ENCODE assay signal across 16 mouse cellular contexts in genomic region chr8:83590488-83591023, GRCm38 (mm10). TPM values are rescaled to one million over a fixed set of nuclear protein-coding genes. Genes with fewer than 3 reads are reported as not detected.
DNase-seq lines count a peak whose midpoint lies in the region; ATAC-seq and TF ChIP-seq lines count a peak whose summit lies in the region.
"Had no signal": no experiment of that assay in that cellular context is flagged by ENCODE, and none has a peak within 500 bp of the region (broad histone marks: within the 10 kb centered on the region; RNA-seq: fewer than 3 reads in every experiment).

No protein-coding gene starts in this region.

- intact Hi-C loops in gastrocnemius, postnatal 14 days (cut with DNase I; ENCODE audit: low total_unique reads) = no loop called here

- H3K4me2 ChIP-seq in heart, postnatal 0 days (ENCODE audit: low read depth, low read length) = no peak overlapping the region
- no peak overlapping the region for H3K4me2 ChIP-seq in lung, embryonic 14.5 days
- H3K4me2 ChIP-seq: embryonic facial prominence, embryonic 15.5 days; lung, embryonic 15.5 days had no signal

- no peak for ATAC-seq in heart, postnatal 0 days (ENCODE audit: insufficient read depth, low read depth)
- ATAC-seq in lung, embryonic 14.5 days (ENCODE audit: insufficient read depth) = no peak
- ATAC-seq: activated CD4-positive, CD25-positive, alpha-beta regulatory T cell, adult 4 months had no signal

- H3K4me3 ChIP-seq in heart, postnatal 0 days (ENCODE audit: low read depth, low read length) = no peak overlapping the region
- H3K4me3 ChIP-seq in lung, embryonic 14.5 days (ENCODE audit: low read depth, low read length) = no peak overlapping the region
- H3K4me3 ChIP-seq: embryonic facial prominence, embryonic 15.5 days; lung, embryonic 15.5 days had no signal

- 78% methylated on average over 7 of the region's 7 CpGs for WGBS in heart, postnatal 0 days
- WGBS in lung, embryonic 14.5 days = 74% methylated on average over 7 of the region's 7 CpGs

- H3K9ac ChIP-seq in heart, postnatal 0 days (replicated peaks; ENCODE audit: low read depth, low read length) = 0 out of 2 replicates have a peak overlapping the region, but pooled peaks have one; percentile 7
- no peak overlapping the region for H3K9ac ChIP-seq in lung, embryonic 14.5 days
- H3K9ac ChIP-seq: embryonic facial prominence, embryonic 15.5 days; lung, embryonic 15.5 days had no signal

- no peak; the same call in 1 of the 2 replicates for TF ChIP-seq CTCF in heart, postnatal 0 days (IDR thresholded peaks at IDR 0.05; ENCODE audit: low read depth)
- TF ChIP-seq CTCF in lung, embryonic 14.5 days (IDR thresholded peaks at IDR 0.05; ENCODE audit: low read depth) = peak; percentile 26; the same call in 1 of the 2 replicates

- no peaks in the 10 kb centered on the region for H3K27me3 ChIP-seq in heart, postnatal 0 days (ENCODE audit: control insufficient read depth, insufficient read depth, low read length)
- no peaks in the 10 kb centered on the region for H3K27me3 ChIP-seq in lung, embryonic 14.5 days (ENCODE audit: insufficient read depth, low read length)
- H3K27me3 ChIP-seq: embryonic facial prominence, embryonic 15.5 days; lung, embryonic 15.5 days had no signal

- no peak overlapping the region for H3K27ac ChIP-seq in heart, postnatal 0 days (ENCODE audit: low read depth)
- no peak overlapping the region for H3K27ac ChIP-seq in lung, embryonic 14.5 days (ENCODE audit: low read depth)
- H3K27ac ChIP-seq: embryonic facial prominence, embryonic 15.5 days; lung, embryonic 15.5 days had no signal

- TF ChIP-seq EP300 in heart, postnatal 0 days (IDR thresholded peaks at IDR 0.05; ENCODE audit: low read depth) = no peak

- H3K9me3 ChIP-seq in heart, postnatal 0 days (replicated peaks; ENCODE audit: control insufficient read depth, low read length) = no peaks in the 10 kb centered on the region
- H3K9me3 ChIP-seq in lung, embryonic 14.5 days (ENCODE audit: low read depth, low read length) = no peaks in the 10 kb centered on the region
- H3K9me3 ChIP-seq: embryonic facial prominence, embryonic 15.5 days; lung, embryonic 15.5 days had no signal

- no peak for DNase-seq in heart, postnatal 0 days (ENCODE audit: low spot score)
- DNase-seq in heart, adult 11 months = no peak
- no peak for DNase-seq in lung, embryonic 14.5 days
- no peak for DNase-seq in lung, postnatal 14 days
- DNase-seq in ZHBTc4 (ENCODE audit: low read depth, low spot score) = peak; percentile 59
- DNase-seq in naive thymus-derived CD4-positive, alpha-beta T cell, adult 2 months (ENCODE audit: low read depth) = peak; percentile 48
- no peak for DNase-seq in gastrocnemius, postnatal 14 days
- no peak for DNase-seq in embryo, embryonic 10 days (ENCODE audit: low spot score)
- DNase-seq: heart, postnatal 4 days; spleen, adult 18-20 months had no signal

- H3K4me1 ChIP-seq in heart, postnatal 0 days (ENCODE audit: control insufficient read depth, insufficient read depth) = peaks cover 7% of the 10 kb centered on the region; the same call in 1 of the 2 replicates
- no peaks in the 10 kb centered on the region; the same call in 1 of the 2 replicates for H3K4me1 ChIP-seq in lung, embryonic 14.5 days (ENCODE audit: insufficient read depth)

- H3K36me3 ChIP-seq in heart, postnatal 0 days (replicated peaks; ENCODE audit: control insufficient read depth, insufficient read depth, low read length) = peaks cover 10% of the 10 kb centered on the region; the same call in 1 of the 2 replicates
- H3K36me3 ChIP-seq in lung, embryonic 14.5 days (ENCODE audit: insufficient read depth) = peaks cover 19% of the 10 kb centered on the region
- H3K36me3 ChIP-seq: lung, embryonic 15.5 days had no signal

RNA-seq across cellular contexts. Expression of gene Tecr, which starts 17.2 kb away (rescaled TPM):
- 253 and 327 TPM in 2 replicates for total RNA-seq in heart, postnatal 0 days (2014; rRNA removed; ENCODE audit: low replicate concordance)
- polyA plus RNA-seq in heart, postnatal 0 days (2015; fragmentation: Nextera tagmentation; extraction: Ambion mirVana) = 380 and 391 TPM in 2 replicates
- polyA plus RNA-seq in lung, embryonic 14.5 days (2014; fragmentation: Nextera tagmentation; extraction: Ambion mirVana) = 531 and 570 TPM in 2 replicates
- 100 to 1,000 TPM; 474 to 504 TPM for total RNA-seq in gastrocnemius, postnatal 14 days (2021)

RNA-seq across cellular contexts. Expression of gene Dnajb1, which starts 17.4 kb away (rescaled TPM):
- total RNA-seq in heart, postnatal 0 days (2014; rRNA removed; ENCODE audit: low replicate concordance) = 17.6 and 21.3 TPM in 2 replicates
- polyA plus RNA-seq in heart, postnatal 0 days (2015; fragmentation: Nextera tagmentation; extraction: Ambion mirVana) = 23.3 and 26.7 TPM in 2 replicates
- 54.9 and 61.3 TPM in 2 replicates for polyA plus RNA-seq in lung, embryonic 14.5 days (2014; fragmentation: Nextera tagmentation; extraction: Ambion mirVana)
- 1 to 10 TPM; 7.0 to 7.4 TPM for total RNA-seq in gastrocnemius, postnatal 14 days (2021)

RNA-seq across cellular contexts. Expression of gene Ndufb7, which starts 24.1 kb away (rescaled TPM):
- 431 and 682 TPM in 2 replicates for total RNA-seq in heart, postnatal 0 days (2014; rRNA removed; ENCODE audit: low replicate concordance)
- 1,145 and 1,161 TPM in 2 replicates for polyA plus RNA-seq in heart, postnatal 0 days (2015; fragmentation: Nextera tagmentation; extraction: Ambion mirVana)
- polyA plus RNA-seq in lung, embryonic 14.5 days (2014; fragmentation: Nextera tagmentation; extraction: Ambion mirVana) = 361 and 362 TPM in 2 replicates
- total RNA-seq in gastrocnemius, postnatal 14 days (2021) = 100 to 1,000 TPM; 439 to 462 TPM

RNA-seq across cellular contexts. Expression of gene Olfr370, which starts 55.0 kb away (rescaled TPM):
- total RNA-seq in heart, postnatal 0 days (2014; rRNA removed; ENCODE audit: low replicate concordance) = not detected in 2 replicates
- polyA plus RNA-seq in heart, postnatal 0 days (2015; fragmentation: Nextera tagmentation; extraction: Ambion mirVana) = not detected in 2 replicates
- polyA plus RNA-seq in lung, embryonic 14.5 days (2014; fragmentation: Nextera tagmentation; extraction: Ambion mirVana) = not detected in 2 replicates
- not detected for total RNA-seq in gastrocnemius, postnatal 14 days (2021)
- total RNA-seq: granulocyte monocyte progenitor cell, adult 5-6 weeks; heart, postnatal 4 days; left cerebral cortex, postnatal 25 days; monocyte, adult 5-6 weeks had no signal
- polyA plus RNA-seq: activated CD4-positive, CD25-positive, alpha-beta regulatory T cell, adult 4 months; lung, embryonic 15.5 days had no signal

Comparison
In these comparisons a context has a peak if more than half of its experiments do, and no peak if none do; other contexts are left out.
1. DNase-seq: peak in ZHBTc4 (single experiment) and naive thymus-derived CD4-positive, alpha-beta T cell, adult 2 months (single experiment); none in heart, postnatal 0 days (single experiment), heart, adult 11 months (single experiment), lung, embryonic 14.5 days (single experiment), lung, postnatal 14 days (single experiment), gastrocnemius, postnatal 14 days (single experiment) and embryo, embryonic 10 days (single experiment).